Mouse (Mus musculus): ENCODE measurements around the gene Trpm8. TPM values are rescaled to one million over a fixed set of nuclear protein-coding genes. Genes with fewer than 3 reads are reported as not detected.

The Trpm8 gene
- total and polyA plus RNA-seq, 3 experiments: not detected

DNA sequence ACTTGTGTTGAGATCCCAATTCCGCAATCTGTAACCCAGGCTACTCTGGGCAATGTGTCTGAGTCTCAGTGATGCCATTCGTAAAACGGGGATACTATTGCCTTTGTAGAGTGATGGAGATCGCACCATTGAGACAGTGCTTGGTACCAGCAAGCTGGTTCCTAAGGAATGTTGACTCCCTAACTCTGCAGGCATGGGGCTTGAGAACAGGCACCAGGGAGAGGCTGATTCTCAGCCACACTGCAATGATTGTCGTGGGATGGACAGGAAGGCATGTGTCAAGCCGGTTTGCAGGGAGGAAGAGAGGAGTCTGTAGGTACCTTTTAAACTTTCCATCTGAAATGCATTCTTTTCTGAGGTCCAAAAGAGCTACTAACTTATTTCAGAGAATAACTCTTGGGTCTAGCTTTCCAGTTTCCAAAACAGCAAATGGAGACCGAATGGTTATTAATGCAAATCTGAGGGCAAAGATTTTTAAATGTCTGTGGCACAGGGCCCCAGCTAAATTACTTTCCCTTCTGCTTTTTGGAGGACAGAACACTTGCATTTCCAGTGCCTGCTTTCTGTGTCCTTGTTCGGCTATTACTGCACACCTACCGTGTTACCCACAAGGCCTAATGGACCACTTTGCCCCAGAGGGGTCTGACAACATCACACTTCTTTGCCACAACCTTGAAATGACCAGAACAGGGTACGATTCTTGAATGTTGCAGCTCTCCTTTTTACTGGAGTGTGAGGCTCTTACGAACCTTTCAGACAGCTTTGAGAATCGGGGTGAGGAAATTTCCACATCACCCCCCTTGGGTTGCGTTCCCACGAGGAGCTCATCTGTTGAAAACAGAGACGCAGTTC, 6.1 kb downstream of the Trpm8 start (continued):
- TF ChIP-seq ZMIZ1 (IDR thresholded peaks at IDR 0.05; ENCODE audit: low read depth, low read length) (no peak), ETS1 (conservative IDR thresholded peaks at IDR 0.05; ENCODE audit: low read depth, low read length) (peak; percentile 86), ELF1 (IDR thresholded peaks at IDR 0.05; ENCODE audit: low read depth, low read length) (0 out of 2 replicates have a peak, but pooled peaks have one; percentile 29), SMC3 (IDR thresholded peaks at IDR 0.05; ENCODE audit: low read depth, low read length) (no peak), TBP (conservative IDR thresholded peaks at IDR 0.05; ENCODE audit: low read depth, low read length) (no peak), IRF4 (IDR thresholded peaks at IDR 0.05; ENCODE audit: low read depth, low read length) (peak; percentile 100), KAT2A (IDR thresholded peaks at IDR 0.05; ENCODE audit: insufficient replicate concordance, low read length) (no peak), CHD2 (IDR thresholded peaks at IDR 0.05; ENCODE audit: low read length) (peak; percentile 36; the same call in 1 of the 2 replicates)

DNA sequence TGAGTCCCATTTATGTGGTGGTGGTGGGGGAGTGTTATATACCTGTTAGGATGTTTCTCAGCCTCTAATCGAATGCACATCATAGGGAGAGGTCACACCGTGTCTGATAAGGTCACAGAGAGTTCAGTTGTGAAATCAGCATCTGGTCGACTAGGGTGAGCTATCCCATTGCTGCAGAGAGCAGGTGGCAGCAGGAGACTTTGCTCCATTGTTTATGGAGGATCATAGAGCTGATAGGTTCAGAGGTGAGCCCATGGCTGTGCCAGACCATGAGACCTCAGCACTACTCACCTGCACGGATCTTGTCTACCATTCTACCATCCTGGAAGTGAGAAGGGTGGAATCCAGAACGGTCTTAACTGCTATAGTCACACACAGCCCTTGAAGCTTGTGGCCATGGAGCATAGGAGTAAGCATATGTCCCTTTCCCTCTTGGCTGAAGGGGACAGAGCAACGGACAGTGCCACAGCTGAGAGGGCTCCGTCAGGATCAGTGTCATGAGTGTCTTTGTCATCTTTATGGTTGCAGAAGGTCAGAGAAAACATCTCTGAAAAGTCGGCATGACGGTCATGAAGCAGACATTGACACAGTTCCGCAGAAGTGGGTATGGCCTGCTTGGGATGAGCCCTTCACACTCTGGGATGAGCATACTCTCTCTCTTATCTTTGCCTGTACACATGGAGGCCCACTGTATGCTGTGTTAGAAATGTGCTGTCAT, 6.9 kb downstream of the Trpm8 start:
- TF ChIP-seq NRF1 (IDR thresholded peaks at IDR 0.05; ENCODE audit: low read depth, low read length) (peak; percentile 33; the same call in 1 of the 2 replicates), UBTF (IDR thresholded peaks at IDR 0.05; ENCODE audit: low read depth, low read length) (no peak), IRF4 (IDR thresholded peaks at IDR 0.05; ENCODE audit: low read depth, low read length) (peak; percentile 5; the same call in 1 of the 2 replicates), CHD2 (IDR thresholded peaks at IDR 0.05; ENCODE audit: low read length) (no peak), JUN (IDR thresholded peaks at IDR 0.05; ENCODE audit: insufficient read depth, low read depth, low read length) (no peak), GABPA (IDR thresholded peaks at IDR 0.05; ENCODE audit: insufficient replicate concordance, low read depth, low read length) (no peak), JUND (conservative IDR thresholded peaks at IDR 0.05; ENCODE audit: low read depth, low read length) (0 out of 2 replicates have a peak, but pooled peaks have one; percentile 1), TCF12 (IDR thresholded peaks at IDR 0.05; ENCODE audit: low read depth, low read length) (no peak), NELFE (IDR thresholded peaks at IDR 0.05; ENCODE audit: low read depth, low read length) (0 out of 2 replicates have a peak, but pooled peaks have one; percentile 11), ETS1 (conservative IDR thresholded peaks at IDR 0.05; ENCODE audit: low read depth, low read length) (no peak)
- Histone ChIP-seq H3K4me1 (ENCODE audit: control insufficient read depth in 1 of 2, insufficient read depth in 2 of 2) (peaks cover 13 to 22% of the 10 kb centered on the region in 2 experiments), H3K4me3 (replicated peaks in 1 of 3; ENCODE audit: low read depth in 2 of 3, low read length in 2 of 3, poor library complexity in 1 of 3) (no peak overlapping the region), H3K27ac (ENCODE audit: insufficient read depth, low read depth) (no peak overlapping the region), H3K36me3 (replicated peaks in 1 of 2; ENCODE audit: control insufficient read depth in 1 of 2, insufficient read depth in 1 of 2, low read length in 1 of 2) (no peaks in the 10 kb centered on the region), H3K4me2 (ENCODE audit: insufficient read depth, low read depth, poor library complexity, severe bottlenecking) (peak overlapping the region; percentile 14; the same call in 1 of the 2 replicates), H3K79me2 (replicated peaks; ENCODE audit: control insufficient read depth, extremely low read depth, insufficient read depth, poor library complexity, severe bottlenecking) (no peaks in the 10 kb centered on the region), H3K9ac (ENCODE audit: insufficient read depth, low read depth) (no peak overlapping the region), H3K9me3 (replicated peaks; ENCODE audit: low read length) (peaks cover 26% of the 10 kb centered on the region), H3K27me3 (replicated peaks) (peaks cover 81% of the 10 kb centered on the region)
- in situ Hi-C loops (cut with MboI; ENCODE audit: low pct_ligation_motif_present, low pct_unique_long_range_greater_than_20kb, low sequenced_read_pairs) (loop anchor here (10.0 to 25.0 kb wide), 2 partner anchors 150 to 322 kb away; partner anchors contain the start of gene Ugt1a6a), dilution Hi-C loops (cut with MboI; ENCODE audit: extremely low pct_ligation_motif_present, extremely low pct_unique_long_range_greater_than_20kb, low sequenced_read_pairs) (no loop called here)
- no peak for DNase-seq (ENCODE audit: extremely low read depth)
